Mouse (Mus musculus) midbrain, postnatal 0 days (tissue): ENCODE data around the gene Sbds. TPM values are rescaled to one million over a fixed set of nuclear protein-coding genes. Genes with fewer than 3 reads are reported as not detected.

ENCODE experiments used
- ATAC-seq: fragments of 200-750 bp; cut with Nextera tagmentation; 2 replicates; pipeline ENCODE4 v1.8.0; 2017; ENCODE audit warnings: moderate number of reproducible peaks, mild to moderate bottlenecking, moderate TSS enrichment, moderate library complexity; ENCODE audit not compliant: low FRiP score
- DNase-seq: peaks from one replicate; pipeline ENCODE4 v3.0.0-alpha.2; 2015; ENCODE audit warnings: low spot score
- H3K27ac ChIP-seq: fragments of 300-500 bp; sonication (generic); 2 replicates; pipeline ENCODE4 v1.5.1; 2014; ENCODE audit warnings: low read depth, mild to moderate bottlenecking, low read length, mixed read lengths
- H3K27me3 ChIP-seq: fragments of 300-500 bp; sonication (generic); 2 replicates; pipeline ENCODE4 v1.6.1; 2014; ENCODE audit warnings: low read length, control low read depth, mixed read lengths; ENCODE audit not compliant: insufficient read depth
- H3K36me3 ChIP-seq: fragments of 300-500 bp; sonication (generic); 2 replicates; pipeline ENCODE4 v1.6.1; 2014; ENCODE audit warnings: low read length, control low read depth, mixed read lengths; ENCODE audit not compliant: insufficient read depth
- H3K4me1 ChIP-seq: fragments of 300-500 bp; sonication (generic); 2 replicates; pipeline ENCODE4 v1.6.1; 2014; ENCODE audit warnings: mild to moderate bottlenecking, control low read depth, antibody characterized with exemption, low read length, mixed read lengths; ENCODE audit not compliant: insufficient read depth
- H3K4me2 ChIP-seq: fragments of 300-500 bp; sonication (generic); 2 replicates; pipeline ENCODE4 v1.6.1; 2014; ENCODE audit warnings: low read depth, mild to moderate bottlenecking, low read length, mixed read lengths; ENCODE audit not compliant: poor library complexity, severe bottlenecking
- H3K4me3 ChIP-seq: fragments of 300-500 bp; sonication (generic); 2 replicates; pipeline ENCODE4 v1.5.1; 2014; ENCODE audit warnings: low read depth, mild to moderate bottlenecking, low read length, moderate library complexity
- H3K9ac ChIP-seq: fragments of 300-500 bp; sonication (generic); replicated peaks from 2 replicates; pipeline ENCODE4 v1.6.1; 2014; ENCODE audit warnings: mild to moderate bottlenecking, low read length, moderate library complexity, mixed read lengths; ENCODE audit not compliant: poor library complexity, severe bottlenecking
- H3K9me3 ChIP-seq: fragments of 300-500 bp; sonication (generic); 2 replicates; pipeline ENCODE4 v1.6.1; 2016; ENCODE audit warnings: low read length, control low read depth
- CTCF ChIP-seq: IDR thresholded peaks from 2 replicates; pipeline ENCODE4 v1.5.1; 2016; ENCODE audit warnings: antibody characterized with exemption, mild to moderate bottlenecking
- WGBS: fragments of 180-500 bp; shearing (Covaris S2); extraction: QIAGEN DNeasy Blood & Tissue Kit; methylation state at CpG from one replicate; pipeline ENCODE4 v1.1.7; 2014; 5-methylcytosine and 5-hydroxymethylcytosine counted together
- polyA plus RNA-seq: library from polyadenylated mRNA; unstranded; fragments of >200 nt; fragmentation: Nextera tagmentation; extraction: Ambion mirVana; gene quantifications from 2 replicates; pipeline ENCODE4 v1.2.1, GENCODE M21; 2015
- total RNA-seq: library from RNA; depleted of rRNA; stranded (reverse); fragments of >200 nt; gene quantifications from 2 replicates; pipeline ENCODE4 v1.2.3, GENCODE M21; 2014

Sbds gene
- total and polyA plus RNA-seq, 2 experiments from 2014 or later, result 20.3 to 46.4 TPM

DNA sequence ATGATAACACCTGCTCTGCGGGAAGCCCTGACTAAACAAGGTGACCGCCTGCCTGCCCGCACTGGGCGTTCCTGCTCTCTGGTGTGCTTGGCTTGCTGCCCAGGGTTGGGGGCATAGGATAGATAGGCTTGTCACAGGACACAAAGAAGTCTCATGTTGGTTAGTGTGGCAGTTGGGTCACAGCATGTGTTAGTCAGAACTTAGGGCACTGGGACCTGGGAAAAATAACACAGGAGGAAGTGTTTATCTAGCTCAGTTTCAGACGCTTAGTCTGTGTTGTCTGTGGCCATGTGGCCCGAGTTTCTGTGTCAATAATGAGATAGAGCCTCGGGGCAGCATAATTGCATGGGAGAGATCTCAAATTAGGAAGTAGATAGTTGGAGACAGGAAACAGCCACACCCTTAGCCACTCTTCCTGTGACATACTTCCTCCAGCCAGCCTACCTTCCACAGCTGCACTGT, 22.7 kb upstream of the Sbds start:
- no peak overlapping the region for H3K9ac ChIP-seq
- no peaks in the 10 kb centered on the region for H3K9me3 ChIP-seq
- 89% methylated on average over 7 of the region's 7 CpGs for WGBS
- no peak overlapping the region for H3K4me3 ChIP-seq
- no peaks in the 10 kb centered on the region for H3K4me1 ChIP-seq
- peaks cover 29% of the 10 kb centered on the region for H3K36me3 ChIP-seq
- H3K27ac ChIP-seq, result no peak overlapping the region
- no peak overlapping the region for H3K4me2 ChIP-seq
- no peak for ATAC-seq
- TF ChIP-seq CTCF, result no peak
- no peaks in the 10 kb centered on the region for H3K27me3 ChIP-seq
- DNase-seq, result no peak

DNA sequence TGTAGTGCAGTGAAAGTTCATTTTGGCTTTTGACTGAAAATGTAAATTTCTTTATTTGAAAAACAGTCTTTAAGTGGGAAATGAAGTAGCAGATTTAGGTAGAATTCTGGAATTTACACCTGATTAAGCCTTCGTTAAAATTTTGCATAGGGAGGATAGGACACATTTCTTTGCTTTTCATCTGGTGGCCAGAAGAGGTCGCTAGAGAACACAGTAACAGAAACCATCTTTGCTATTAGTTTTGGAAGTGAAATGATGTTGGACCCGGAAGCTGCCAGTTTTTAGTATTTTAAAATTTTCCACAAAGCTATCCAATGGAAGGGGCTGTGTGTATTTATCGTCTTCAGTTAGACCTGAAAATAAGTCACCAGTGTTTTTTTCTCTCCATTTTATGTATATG, 20.2 kb upstream of the Sbds start:
- Histone ChIP-seq H3K27ac (no peak overlapping the region), H3K4me1 (no peaks in the 10 kb centered on the region), H3K36me3 (peaks cover 21% of the 10 kb centered on the region), H3K4me2 (no peak overlapping the region), H3K9me3 (no peaks in the 10 kb centered on the region), H3K9ac (no peak overlapping the region), H3K27me3 (no peaks in the 10 kb centered on the region), H3K4me3 (no peak overlapping the region)
- no peak for ATAC-seq
- 51% methylated on average over 4 of the region's 4 CpGs for WGBS
- TF ChIP-seq CTCF, result peak; percentile 89
- DNase-seq, result peak; percentile 67

DNA sequence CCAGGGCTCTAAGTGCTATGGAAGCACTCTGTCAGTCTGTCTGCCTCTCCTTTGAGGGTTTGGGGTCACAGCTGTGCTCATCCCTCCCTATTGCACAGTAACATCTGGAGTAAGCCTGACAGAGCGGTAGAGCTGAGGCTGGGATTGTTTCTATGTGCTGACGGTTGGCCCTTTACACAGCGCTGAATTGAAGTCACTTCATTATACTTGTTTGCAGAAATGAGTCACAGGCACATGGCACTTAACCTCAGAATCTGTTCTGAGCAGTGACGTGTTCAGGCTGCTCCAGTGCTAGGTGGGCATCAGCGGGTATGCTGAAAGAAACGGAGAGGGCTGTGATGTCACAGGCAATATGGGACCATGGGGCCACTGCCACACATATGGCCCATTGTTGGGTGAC, 17.7 kb upstream of the Sbds start:
- no peak for ATAC-seq
- H3K36me3 ChIP-seq, result peaks cover 20% of the 10 kb centered on the region

DNA sequence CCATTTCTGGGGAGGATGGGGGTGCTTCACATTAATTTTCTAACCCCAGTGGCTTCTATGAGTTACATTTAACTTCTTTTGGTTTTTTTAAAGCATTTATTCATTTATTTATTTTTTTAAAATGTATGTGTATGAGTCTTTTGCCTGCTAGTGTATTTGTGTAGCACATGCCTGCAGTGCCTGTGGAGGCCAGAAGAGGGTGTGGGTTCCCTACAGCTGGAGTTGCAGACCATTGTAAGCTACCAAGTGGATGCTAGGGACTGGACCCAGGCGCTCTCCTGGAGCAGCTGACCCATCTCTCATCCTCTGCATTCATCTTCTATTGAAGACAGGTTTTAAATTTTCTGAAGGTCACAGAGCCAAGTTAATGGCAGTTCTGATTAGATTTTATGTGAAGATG, 17.0 kb upstream of the Sbds start:
- ATAC-seq (no peak), DNase-seq (no peak)
- WGBS, result 100% methylated on average over 1 of the region's 1 CpGs
- H3K27ac ChIP-seq, result no peak overlapping the region
- H3K9me3 ChIP-seq, result no peaks in the 10 kb centered on the region
- H3K9ac ChIP-seq, result no peak overlapping the region
- H3K4me3 ChIP-seq, result no peak overlapping the region
- peak; percentile 55 for TF ChIP-seq CTCF
- H3K4me2 ChIP-seq, result no peak overlapping the region
- H3K27me3 ChIP-seq, result no peaks in the 10 kb centered on the region
- H3K36me3 ChIP-seq, result peaks cover 23% of the 10 kb centered on the region
- no peaks in the 10 kb centered on the region for H3K4me1 ChIP-seq

More for the DNA sequence above, 17.7 kb upstream of the Sbds start:
- Histone ChIP-seq H3K27ac (no peak overlapping the region), H3K4me3 (no peak overlapping the region), H3K9ac (no peak overlapping the region), H3K4me1 (no peaks in the 10 kb centered on the region), H3K27me3 (no peaks in the 10 kb centered on the region), H3K9me3 (no peaks in the 10 kb centered on the region), H3K4me2 (no peak overlapping the region)
- DNase-seq, result no peak
- TF ChIP-seq CTCF, result no peak
- WGBS, result 93% methylated on average over 6 of the region's 6 CpGs

DNA sequence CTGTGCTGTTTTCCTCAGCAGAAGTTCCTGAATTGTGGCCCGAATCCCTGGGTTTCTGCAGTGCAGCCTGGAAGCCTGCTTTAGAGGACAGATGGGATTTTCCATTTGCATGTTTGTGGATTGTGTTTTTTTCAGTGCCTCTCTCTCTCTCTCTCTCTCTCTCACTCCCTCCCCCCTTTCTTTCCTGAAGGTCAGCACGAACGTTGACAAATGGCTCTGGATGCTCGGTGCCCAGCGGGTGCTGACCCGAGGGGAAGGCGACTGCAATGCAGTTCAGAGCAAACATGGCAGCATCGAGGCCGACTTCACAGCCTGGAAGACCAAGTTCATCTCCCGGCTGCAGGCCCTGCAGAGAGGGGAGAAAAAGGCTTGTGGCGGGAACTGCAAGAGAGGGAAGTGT, 13.6 kb upstream of the Sbds start:
- Histone ChIP-seq H3K4me3 (no peak overlapping the region), H3K9me3 (no peaks in the 10 kb centered on the region), H3K36me3 (peaks cover 17% of the 10 kb centered on the region), H3K4me1 (no peaks in the 10 kb centered on the region), H3K9ac (no peak overlapping the region), H3K27me3 (no peaks in the 10 kb centered on the region), H3K27ac (no peak overlapping the region), H3K4me2 (no peak overlapping the region)
- DNase-seq (no peak), ATAC-seq (no peak)
- WGBS, result 85% methylated on average over 11 of the region's 11 CpGs
- TF ChIP-seq CTCF, result no peak

DNA sequence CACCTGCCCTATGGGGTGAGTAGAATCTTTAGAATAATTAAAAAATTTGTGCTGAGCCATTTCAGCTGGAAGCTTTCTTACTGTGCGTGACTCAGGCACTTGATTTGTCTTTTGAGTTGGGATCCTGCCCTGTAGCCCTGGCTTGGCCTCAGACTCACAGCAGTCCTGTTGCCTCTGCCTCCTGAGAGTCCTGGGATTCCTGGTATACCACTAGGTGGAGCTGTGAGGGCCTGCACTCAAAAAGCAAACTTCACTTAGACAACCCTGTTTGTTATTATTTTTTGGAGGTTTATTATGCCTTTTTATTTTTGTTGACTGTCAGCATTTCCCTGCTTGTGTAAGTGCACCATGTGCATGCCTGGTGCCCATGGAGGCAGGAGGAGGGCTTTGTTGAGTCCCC, 12.0 kb upstream of the Sbds start:
- ATAC-seq, result no peak
- Histone ChIP-seq H3K9me3 (no peaks in the 10 kb centered on the region), H3K4me2 (no peak overlapping the region), H3K36me3 (peaks cover 17% of the 10 kb centered on the region), H3K27me3 (no peaks in the 10 kb centered on the region), H3K9ac (no peak overlapping the region), H3K4me1 (no peaks in the 10 kb centered on the region), H3K4me3 (no peak overlapping the region), H3K27ac (no peak overlapping the region)
- 83% methylated on average over 1 of the region's 1 CpGs for WGBS
- TF ChIP-seq CTCF, result peak; percentile 72
- DNase-seq, result peak; percentile 15
